Mouse (Mus musculus): ENCODE measurements around the gene Suv39h2. TPM values are rescaled to one million over a fixed set of nuclear protein-coding genes. Genes with fewer than 3 reads are reported as not detected.

Suv39h2 gene
- total and polyA plus RNA-seq, 3 experiments, result 9.6 to 17.3 (median 11.4) TPM

GRCm38 (mm10) chr2:3424579-3424910, 50.3 kb downstream of the Suv39h2 start:
- Histone ChIP-seq H3K4me1 (ENCODE audit: control insufficient read depth in 1 of 2, insufficient read depth in 2 of 2) (peaks cover 5 to 26% of the 10 kb centered on the region in 2 experiments; a peak in 3 of 4 replicates), H3K36me3 (replicated peaks in 1 of 2; ENCODE audit: control insufficient read depth in 1 of 2, insufficient read depth in 1 of 2, low read length in 1 of 2) (peaks cover 9 to 26% of the 10 kb centered on the region in 2 experiments), H3K27ac (ENCODE audit: insufficient read depth, low read depth) (no peak overlapping the region), H3K4me2 (ENCODE audit: insufficient read depth, low read depth, poor library complexity, severe bottlenecking) (peak overlapping the region; percentile 54), H3K9ac (ENCODE audit: insufficient read depth, low read depth) (peak overlapping the region; percentile 28), H3K79me2 (replicated peaks; ENCODE audit: control insufficient read depth, extremely low read depth, insufficient read depth, poor library complexity, severe bottlenecking) (0 out of 2 replicates have a peak, but pooled peaks cover 2% of the 10 kb centered on the region), H3K27me3 (replicated peaks) (no peaks in the 10 kb centered on the region), H3K4me3 (replicated peaks in 1 of 3; ENCODE audit: low read depth in 2 of 3, low read length in 2 of 3, poor library complexity in 1 of 3) (peak overlapping the region; percentile 71 to 96 (median 95)), H3K9me3 (replicated peaks; ENCODE audit: low read length) (no peaks in the 10 kb centered on the region)
- TF ChIP-seq SIN3A (IDR thresholded peaks at IDR 0.05; ENCODE audit: low read length) (no peak), BHLHE40 (IDR thresholded peaks at IDR 0.05; ENCODE audit: low read depth, low read length) (peak; percentile 45; the same call in 1 of the 2 replicates)
- in situ Hi-C loops (cut with MboI; ENCODE audit: low pct_ligation_motif_present, low pct_unique_long_range_greater_than_20kb, low sequenced_read_pairs) (no loop called here), dilution Hi-C loops (cut with MboI; ENCODE audit: extremely low pct_ligation_motif_present, extremely low pct_unique_long_range_greater_than_20kb, low sequenced_read_pairs) (no loop called here)
- DNase-seq (ENCODE audit: extremely low read depth), result no peak

DNA sequence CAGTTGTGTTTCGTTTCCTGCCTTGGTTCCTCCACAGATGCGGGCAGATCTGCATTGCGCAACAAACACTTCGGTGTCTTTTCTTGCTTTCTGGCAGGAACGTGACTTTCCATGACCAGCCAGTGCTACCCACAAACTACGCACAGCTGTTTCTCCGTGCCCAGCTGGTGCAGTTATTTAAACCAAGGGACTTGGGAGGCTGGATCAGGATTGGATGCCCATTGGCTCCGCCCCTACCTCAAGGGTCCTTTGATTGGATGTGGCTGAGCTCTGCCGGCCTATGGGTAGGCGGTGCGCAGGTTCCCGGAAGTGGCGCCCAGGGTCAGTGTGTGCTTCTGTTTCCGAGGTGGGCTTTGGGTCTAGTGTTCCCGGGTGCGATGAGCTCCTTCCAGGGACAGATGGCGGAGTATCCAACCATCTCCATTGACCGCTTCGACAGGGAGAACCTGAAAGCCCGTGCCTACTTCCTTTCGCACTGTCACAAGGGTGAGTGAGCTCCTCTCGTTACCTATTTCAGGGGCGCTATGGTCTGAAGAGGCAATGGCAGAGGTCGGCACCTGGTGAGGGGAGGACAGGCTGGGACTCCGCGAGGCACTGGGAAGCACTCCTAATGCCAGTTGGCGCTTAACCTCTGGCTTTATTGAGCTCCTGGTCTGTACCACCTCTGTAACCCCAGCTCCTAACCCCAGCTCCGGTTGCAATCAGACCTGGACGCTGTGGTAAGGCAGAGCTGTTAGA, 50.8 kb downstream of the Suv39h2 start, which contains the start of gene Dclre1c:
Dclre1c (plus strand) TSS at position 291 of the 738 bp plus-strand sequence.
- dilution Hi-C loops (cut with MboI; ENCODE audit: extremely low pct_ligation_motif_present, extremely low pct_unique_long_range_greater_than_20kb, low sequenced_read_pairs) (no loop called here), in situ Hi-C loops (cut with MboI; ENCODE audit: low pct_ligation_motif_present, low pct_unique_long_range_greater_than_20kb, low sequenced_read_pairs) (no loop called here)
- peak within 1 kb of the TSS; percentile 34 for H3K9ac ChIP-seq (ENCODE audit: insufficient read depth, low read depth)
- H3K9me3 ChIP-seq (replicated peaks; ENCODE audit: low read length), result no peaks in the 10 kb centered on the region
- H3K27me3 ChIP-seq (replicated peaks), result no peaks in the 10 kb centered on the region
- H3K36me3 ChIP-seq (replicated peaks in 1 of 2; ENCODE audit: control insufficient read depth in 1 of 2, insufficient read depth in 1 of 2, low read length in 1 of 2), result peaks cover 9 to 20% of the 10 kb centered on the region in 2 experiments
- H3K4me2 ChIP-seq (ENCODE audit: insufficient read depth, low read depth, poor library complexity, severe bottlenecking), result peak within 1 kb of the TSS; percentile 65
- peaks cover 5 to 29% of the 10 kb centered on the region in 2 experiments; a peak in 3 of 4 replicates for H3K4me1 ChIP-seq (ENCODE audit: control insufficient read depth in 1 of 2, insufficient read depth in 2 of 2)
- peak; percentile 98 for DNase-seq (ENCODE audit: extremely low read depth)
- 0 out of 2 replicates have a peak, but pooled peaks cover 2% of the 10 kb centered on the region for H3K79me2 ChIP-seq (replicated peaks; ENCODE audit: control insufficient read depth, extremely low read depth, insufficient read depth, poor library complexity, severe bottlenecking)
- H3K27ac ChIP-seq (ENCODE audit: insufficient read depth, low read depth), result no peak within 1 kb of the TSS
- H3K4me3 ChIP-seq (replicated peaks in 1 of 3; ENCODE audit: low read depth in 2 of 3, low read length in 2 of 3, poor library complexity in 1 of 3), result peak within 1 kb of the TSS; percentile 71 to 96 (median 95)
- TF ChIP-seq HCFC1 (IDR thresholded peaks at IDR 0.05; ENCODE audit: low read depth, low read length), result peak; percentile 64
- no peak for TF ChIP-seq UBTF (IDR thresholded peaks at IDR 0.05; ENCODE audit: low read depth, low read length)
- TF ChIP-seq CHD1 (IDR thresholded peaks at IDR 0.05; ENCODE audit: low read depth, low read length), result no peak
- TF ChIP-seq ELF1 (IDR thresholded peaks at IDR 0.05; ENCODE audit: low read depth, low read length), result peak; percentile 99
- no peak for TF ChIP-seq PAX5 (IDR thresholded peaks at IDR 0.05; ENCODE audit: low read length)
- TF ChIP-seq NRF1 (IDR thresholded peaks at IDR 0.05; ENCODE audit: low read depth, low read length), result peak; percentile 66
- 0 out of 2 replicates have a peak, but pooled peaks have one; percentile 23 for TF ChIP-seq KAT2A (IDR thresholded peaks at IDR 0.05; ENCODE audit: insufficient replicate concordance, low read length)
- no peak for TF ChIP-seq GABPA (IDR thresholded peaks at IDR 0.05; ENCODE audit: insufficient replicate concordance, low read depth, low read length)
- TF ChIP-seq JUND (conservative IDR thresholded peaks at IDR 0.05; ENCODE audit: low read depth, low read length), result no peak
- 0 out of 2 replicates have a peak, but pooled peaks have one; percentile 58 for TF ChIP-seq ZMIZ1 (IDR thresholded peaks at IDR 0.05; ENCODE audit: low read depth, low read length)
- 0 out of 2 replicates have a peak, but pooled peaks have one; percentile 47 for TF ChIP-seq POLR2AphosphoS2 (IDR thresholded peaks at IDR 0.05; ENCODE audit: low read depth, low read length)
- TF ChIP-seq TCF12 (IDR thresholded peaks at IDR 0.05; ENCODE audit: low read depth, low read length), result peak; percentile 96
- no peak for TF ChIP-seq CTCF (conservative IDR thresholded peaks at IDR 0.05 in 1 of 2, IDR thresholded peaks at IDR 0.05 in 1 of 2; ENCODE audit: low read depth in 2 of 2, low read length in 2 of 2)
- TF ChIP-seq MAX (IDR thresholded peaks at IDR 0.05; ENCODE audit: low read length), result peak; percentile 81
- TF ChIP-seq BHLHE40 (IDR thresholded peaks at IDR 0.05; ENCODE audit: low read depth, low read length), result peak; percentile 100
- TF ChIP-seq JUN (IDR thresholded peaks at IDR 0.05; ENCODE audit: insufficient read depth, low read depth, low read length), result no peak
- TF ChIP-seq TBP (conservative IDR thresholded peaks at IDR 0.05; ENCODE audit: low read depth, low read length), result peak; percentile 90
- peak; percentile 86 for TF ChIP-seq RCOR1 (conservative IDR thresholded peaks at IDR 0.05; ENCODE audit: low read depth, low read length)
- peak; percentile 76; the same call in 1 of the 2 replicates for TF ChIP-seq MEF2A (IDR thresholded peaks at IDR 0.05; ENCODE audit: borderline replicate concordance, low read depth, low read length)
- 0 out of 2 replicates have a peak, but pooled peaks have one; percentile 66 for TF ChIP-seq MAZ (IDR thresholded peaks at IDR 0.05; ENCODE audit: low read depth, low read length)
- no peak for TF ChIP-seq USF1 (IDR thresholded peaks at IDR 0.05; ENCODE audit: low read depth, low read length)
- TF ChIP-seq IRF4 (IDR thresholded peaks at IDR 0.05; ENCODE audit: low read depth, low read length), result peak; percentile 81
- TF ChIP-seq SMC3 (IDR thresholded peaks at IDR 0.05; ENCODE audit: low read depth, low read length), result no peak
- TF ChIP-seq ETS1 (conservative IDR thresholded peaks at IDR 0.05; ENCODE audit: low read depth, low read length), result peak; percentile 100
- TF ChIP-seq MAFK (IDR thresholded peaks at IDR 0.05; ENCODE audit: insufficient replicate concordance, low read length), result 0 out of 2 replicates have a peak, but pooled peaks have one; percentile 53
- peak; percentile 77 for TF ChIP-seq POLR2A (IDR thresholded peaks at IDR 0.05; ENCODE audit: low read depth, low read length)
- TF ChIP-seq SIN3A (IDR thresholded peaks at IDR 0.05; ENCODE audit: low read length), result peak; percentile 100
- TF ChIP-seq E2F4 (IDR thresholded peaks at IDR 0.05; ENCODE audit: insufficient replicate concordance, low read depth, low read length), result peak; percentile 79; the same call in 1 of the 2 replicates
- TF ChIP-seq MYC (IDR thresholded peaks at IDR 0.05; ENCODE audit: low read depth, low read length), result 0 out of 2 replicates have a peak, but pooled peaks have one; percentile 59
- peak; percentile 86 for TF ChIP-seq CHD2 (IDR thresholded peaks at IDR 0.05; ENCODE audit: low read length)

Measured in CH12.LX (cell line).